8 mouse cellular contexts compared by ENCODE assay signal in genomic region chr8:120293421-120294357, GRCm38 (mm10).
A peak's percentile ranks its signal among the peaks of the same experiment; 100 is the strongest.
DNase-seq lines count a peak whose midpoint lies in the region; ATAC-seq and TF ChIP-seq lines count a peak whose summit lies in the region.

No protein-coding gene starts in this region.

- no peaks in the 10 kb centered on the region for H3K27me3 ChIP-seq in testis, adult 2 months (ENCODE audit: control insufficient read depth, insufficient read depth, low read length)
- H3K27me3 ChIP-seq in forebrain, postnatal 0 days (ENCODE audit: insufficient read depth, low read length), result no peaks in the 10 kb centered on the region
- H3K27me3 ChIP-seq in stomach, embryonic 15.5 days (replicated peaks), result no peaks in the 10 kb centered on the region

- WGBS in forebrain, postnatal 0 days, result 28% methylated on average over 18 of the region's 18 CpGs
- WGBS in stomach, embryonic 15.5 days, result 62% methylated on average over 18 of the region's 18 CpGs

- ATAC-seq in forebrain, postnatal 0 days, result no peak
- peak; percentile 57 for ATAC-seq in megakaryocyte, adult 5-6 weeks (ENCODE audit: poor library complexity, severe bottlenecking)
- peak; percentile 80 for ATAC-seq in stomach, embryonic 15.5 days (ENCODE audit: insufficient read depth, low FRiP score, low read depth)

- peak overlapping the region; percentile 61 for H3K4me3 ChIP-seq in testis, adult 2 months (ENCODE audit: control insufficient read depth, low read depth, low read length)
- H3K4me3 ChIP-seq in forebrain, postnatal 0 days (ENCODE audit: low read depth, low read length), result no peak overlapping the region
- no peak overlapping the region; the same call in 1 of the 2 replicates for H3K4me3 ChIP-seq in stomach, embryonic 15.5 days (replicated peaks)

- H3K27ac ChIP-seq in testis, adult 2 months (ENCODE audit: control insufficient read depth, insufficient read depth, low read depth, low read length), result no peak overlapping the region
- H3K27ac ChIP-seq in forebrain, postnatal 0 days (ENCODE audit: low read depth, low read length), result no peak overlapping the region
- H3K27ac ChIP-seq in stomach, embryonic 15.5 days, result peak overlapping the region; percentile 35

- TF ChIP-seq POLR2A in testis, adult 2 months (IDR thresholded peaks at IDR 0.05; ENCODE audit: control insufficient read depth, low read depth, low read length), result no peak

- TF ChIP-seq CTCF in testis, adult 2 months (IDR thresholded peaks at IDR 0.05; ENCODE audit: control insufficient read depth, insufficient read depth, insufficient replicate concordance, low read depth, low read length), result no peak
- no peak for TF ChIP-seq CTCF in forebrain, postnatal 0 days (IDR thresholded peaks at IDR 0.05; ENCODE audit: low read depth)

- no peaks in the 10 kb centered on the region for H3K9me3 ChIP-seq in forebrain, postnatal 0 days (ENCODE audit: low read length)
- no peaks in the 10 kb centered on the region for H3K9me3 ChIP-seq in stomach, embryonic 15.5 days

- H3K9ac ChIP-seq in forebrain, postnatal 0 days, result peak overlapping the region; percentile 10; the same call in 1 of the 2 replicates
- no peak overlapping the region for H3K9ac ChIP-seq in stomach, embryonic 15.5 days

- no peaks in the 10 kb centered on the region for H3K36me3 ChIP-seq in testis, adult 2 months (ENCODE audit: control insufficient read depth, insufficient read depth, low read length)
- no peaks in the 10 kb centered on the region for H3K36me3 ChIP-seq in forebrain, postnatal 0 days (ENCODE audit: insufficient read depth)
- H3K36me3 ChIP-seq in stomach, embryonic 15.5 days, result no peaks in the 10 kb centered on the region

- H3K4me2 ChIP-seq in forebrain, postnatal 0 days (ENCODE audit: low read depth), result no peak overlapping the region
- no peak overlapping the region for H3K4me2 ChIP-seq in stomach, embryonic 15.5 days

- DNase-seq in testis, postnatal 14 days (ENCODE audit: low spot score), result no peak
- no peak for DNase-seq in forebrain, postnatal 0 days
- no peak for DNase-seq in yolk sac, embryonic 10.5 days (ENCODE audit: low spot score)
- no peak for DNase-seq in cerebellum, postnatal 36 days
- no peak for DNase-seq in urinary bladder, adult 2 months (ENCODE audit: low spot score)

- peaks cover 15% of the 10 kb centered on the region for H3K4me1 ChIP-seq in testis, adult 2 months (ENCODE audit: control insufficient read depth, insufficient read depth, low read length)
- H3K4me1 ChIP-seq in forebrain, postnatal 0 days (ENCODE audit: insufficient read depth), result peaks cover 35% of the 10 kb centered on the region
- peaks cover 74% of the 10 kb centered on the region for H3K4me1 ChIP-seq in stomach, embryonic 15.5 days
